Mouse (Mus musculus): ENCODE data around the gene Dleu7. TPM values are rescaled to one million over a fixed set of nuclear protein-coding genes. Genes with fewer than 3 reads are reported as not detected.
A peak's percentile ranks its signal among the peaks of the same experiment; 100 is the strongest.

Dleu7 gene
- polyA plus RNA-seq, 1 experiment from 2014 or later: 20.4 TPM

DNA sequence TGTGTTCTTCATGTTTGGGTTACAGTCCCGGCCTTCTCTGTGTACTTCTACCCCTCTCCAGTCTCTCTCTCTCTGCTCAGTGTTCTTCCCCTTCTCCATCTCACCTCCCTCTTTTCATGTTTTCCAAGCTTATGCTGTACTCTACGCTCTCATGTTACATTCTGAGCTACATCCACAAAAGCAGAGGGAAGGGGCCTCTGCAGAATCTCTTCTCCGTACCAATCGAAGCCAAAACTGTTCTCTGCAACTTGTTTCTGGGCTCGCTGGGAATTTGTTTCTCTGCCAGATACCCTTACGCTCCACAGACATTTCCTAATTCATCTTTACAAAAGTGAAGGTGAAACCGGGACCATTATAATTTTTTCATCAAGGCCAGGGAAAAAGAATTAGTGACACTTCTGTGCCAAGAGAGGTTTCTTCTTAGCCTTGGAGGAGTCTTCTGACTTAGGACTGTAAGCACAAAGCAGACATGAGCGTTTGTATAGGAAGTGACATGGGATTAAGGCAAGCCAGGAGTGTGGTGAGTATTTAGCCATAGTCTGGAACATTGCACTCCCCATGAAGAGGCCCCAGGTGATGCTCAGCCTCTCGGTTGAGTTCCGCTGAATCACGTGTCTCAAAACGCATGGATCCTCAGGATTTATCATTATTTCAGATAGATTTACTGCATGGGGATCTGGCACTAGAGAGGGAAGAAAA is 22.0 kb downstream of the Dleu7 start:
- H3K9ac ChIP-seq: no peak overlapping the region
- 86% methylated on average over 12 of the region's 12 CpGs for WGBS
- H3K27me3 ChIP-seq: no peaks in the 10 kb centered on the region
- no peak overlapping the region for H3K4me2 ChIP-seq
- no peak overlapping the region for H3K27ac ChIP-seq
- H3K9me3 ChIP-seq (replicated peaks): no peaks in the 10 kb centered on the region
- ATAC-seq: no peak
- no peaks in the 10 kb centered on the region for H3K4me1 ChIP-seq
- H3K4me3 ChIP-seq: no peak overlapping the region
- H3K36me3 ChIP-seq (ENCODE audit: poor library complexity, severe bottlenecking): no peaks in the 10 kb centered on the region

DNA sequence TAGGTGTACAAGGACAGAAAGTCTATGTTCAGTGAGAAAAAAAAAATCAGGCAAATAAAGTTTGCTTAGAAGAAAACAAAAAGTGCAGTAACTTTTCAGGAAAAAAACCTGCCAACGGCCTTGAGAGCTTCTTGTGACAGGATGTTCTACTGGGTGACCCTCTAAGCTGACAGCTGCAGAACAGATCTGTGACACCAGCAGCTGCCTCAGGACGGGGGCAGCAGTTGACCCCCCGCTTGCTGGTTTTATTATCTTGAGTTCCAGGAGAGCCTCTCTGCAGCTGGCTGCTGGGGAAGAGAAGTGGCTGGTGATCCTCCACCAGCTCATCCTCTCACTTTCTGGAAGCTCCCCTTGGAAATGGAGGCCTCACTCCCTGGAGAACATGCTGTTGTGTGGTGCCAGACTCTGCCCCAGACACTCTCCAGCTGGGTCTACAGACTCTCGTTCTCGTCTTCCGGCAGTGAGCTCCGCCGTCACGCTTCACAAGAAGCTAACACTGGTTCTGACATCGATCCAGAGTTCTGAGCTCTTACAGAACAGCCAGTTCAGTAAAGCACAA is 33.8 kb downstream of the Dleu7 start:
- Histone ChIP-seq H3K9ac (no peak overlapping the region), H3K36me3 (ENCODE audit: poor library complexity, severe bottlenecking) (no peaks in the 10 kb centered on the region), H3K9me3 (replicated peaks) (no peaks in the 10 kb centered on the region), H3K4me3 (no peak overlapping the region), H3K4me2 (no peak overlapping the region), H3K27me3 (no peaks in the 10 kb centered on the region), H3K27ac (no peak overlapping the region), H3K4me1 (no peaks in the 10 kb centered on the region)
- WGBS: 76% methylated on average over 10 of the region's 10 CpGs
- ATAC-seq: no peak

DNA sequence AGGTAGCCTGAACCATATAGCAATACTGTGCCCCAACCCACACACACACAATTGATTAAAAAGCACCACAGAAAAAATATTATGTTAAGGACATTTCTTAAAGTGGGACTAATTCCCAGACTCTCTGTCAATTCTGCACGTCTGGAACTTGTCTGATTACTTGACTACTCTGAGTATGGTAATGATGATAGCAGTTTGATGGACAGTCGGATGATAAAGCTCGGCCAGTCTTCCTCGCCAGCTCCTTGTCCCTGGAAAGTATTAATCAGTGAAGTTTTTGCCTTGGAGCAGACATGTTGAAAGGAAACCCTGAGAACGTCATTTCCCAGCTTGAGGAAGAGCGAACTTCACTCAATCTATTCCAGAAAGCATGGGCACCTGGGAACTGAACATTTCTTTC is 34.7 kb downstream of the Dleu7 start:
- no peak overlapping the region for H3K27ac ChIP-seq
- no peaks in the 10 kb centered on the region for H3K9me3 ChIP-seq (replicated peaks)
- H3K27me3 ChIP-seq: no peaks in the 10 kb centered on the region
- no peak for ATAC-seq
- no peak overlapping the region for H3K4me3 ChIP-seq
- H3K9ac ChIP-seq: no peak overlapping the region
- no peaks in the 10 kb centered on the region for H3K4me1 ChIP-seq
- no peak overlapping the region for H3K4me2 ChIP-seq
- H3K36me3 ChIP-seq (ENCODE audit: poor library complexity, severe bottlenecking): no peaks in the 10 kb centered on the region
- WGBS: 63% methylated on average over 6 of the region's 6 CpGs

DNA sequence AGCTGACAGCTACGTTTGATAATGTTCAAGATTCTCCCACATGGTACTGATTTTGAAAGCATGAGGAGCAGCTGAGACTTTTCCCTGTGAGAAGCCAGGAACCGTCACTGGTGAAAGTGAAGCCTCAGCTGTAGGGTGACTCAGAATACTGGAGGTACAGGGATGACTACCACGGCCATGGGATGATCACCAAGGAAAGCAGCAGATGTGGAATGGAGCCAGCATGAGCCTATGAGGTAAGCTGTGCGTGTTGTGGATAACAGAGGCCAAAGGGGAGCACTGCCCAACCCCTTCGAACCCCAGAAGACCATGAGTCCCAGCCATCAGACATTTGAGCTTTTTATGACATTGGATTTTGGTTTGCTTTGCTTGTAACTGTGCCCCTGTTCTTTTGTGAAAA is 36.8 kb downstream of the Dleu7 start:
- peaks cover 6% of the 10 kb centered on the region; the same call in 1 of the 2 replicates for H3K4me1 ChIP-seq
- no peaks in the 10 kb centered on the region for H3K36me3 ChIP-seq (ENCODE audit: poor library complexity, severe bottlenecking)
- no peak overlapping the region for H3K9ac ChIP-seq
- 89% methylated on average over 5 of the region's 5 CpGs for WGBS
- no peak for ATAC-seq
- H3K27ac ChIP-seq: no peak overlapping the region
- H3K4me3 ChIP-seq: no peak overlapping the region
- no peaks in the 10 kb centered on the region for H3K9me3 ChIP-seq (replicated peaks)
- no peaks in the 10 kb centered on the region for H3K27me3 ChIP-seq
- H3K4me2 ChIP-seq: no peak overlapping the region

DNA sequence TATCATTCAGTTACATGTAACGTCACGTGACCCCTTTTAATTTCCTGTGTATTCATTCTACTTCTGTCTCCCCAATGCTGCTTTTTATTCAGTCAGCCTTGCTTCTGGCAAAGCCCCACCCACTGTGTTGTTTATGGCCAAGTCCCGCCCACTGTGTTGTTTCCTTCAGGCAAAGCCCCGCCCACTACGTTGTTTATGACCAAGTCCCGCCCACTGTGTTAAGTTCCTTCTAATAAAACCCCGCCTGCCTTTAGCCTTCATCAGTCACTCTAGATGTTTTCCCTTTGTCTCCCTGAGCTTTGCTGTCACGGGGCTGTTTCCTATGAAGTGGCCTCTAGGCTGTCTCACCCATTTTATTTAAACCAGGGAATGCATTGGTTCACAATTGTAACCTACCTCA is 38.5 kb downstream of the Dleu7 start:
- Histone ChIP-seq H3K4me2 (no peak overlapping the region), H3K4me1 (peaks cover 6% of the 10 kb centered on the region; the same call in 1 of the 2 replicates), H3K4me3 (no peak overlapping the region), H3K9ac (no peak overlapping the region), H3K27ac (no peak overlapping the region), H3K27me3 (no peaks in the 10 kb centered on the region), H3K36me3 (ENCODE audit: poor library complexity, severe bottlenecking) (no peaks in the 10 kb centered on the region), H3K9me3 (replicated peaks) (no peaks in the 10 kb centered on the region)
- no peak for ATAC-seq
- WGBS: 65% methylated on average over 8 of the region's 8 CpGs

- 6% methylated on average over 4 of the region's 4 CpGs for WGBS
- ATAC-seq: peak; percentile 87
Measured at GRCm38 (mm10) chr14:62251999-62252398, 40.8 kb downstream of the Dleu7 start.

GRCm38 (mm10) chr14:62250046-62250445 is 42.8 kb downstream of the Dleu7 start:
- Histone ChIP-seq H3K27me3 (no peaks in the 10 kb centered on the region), H3K36me3 (ENCODE audit: poor library complexity, severe bottlenecking) (no peaks in the 10 kb centered on the region), H3K4me1 (peaks cover 6% of the 10 kb centered on the region; the same call in 1 of the 2 replicates), H3K4me2 (no peak overlapping the region), H3K9me3 (replicated peaks) (no peaks in the 10 kb centered on the region), H3K27ac (no peak overlapping the region), H3K4me3 (no peak overlapping the region), H3K9ac (no peak overlapping the region)
- WGBS: 67% methylated on average over 3 of the region's 3 CpGs
- ATAC-seq: no peak

More at GRCm38 (mm10) chr14:62251999-62252398, 40.8 kb downstream of the Dleu7 start:
- Histone ChIP-seq H3K9me3 (replicated peaks) (no peaks in the 10 kb centered on the region), H3K27me3 (no peaks in the 10 kb centered on the region), H3K36me3 (ENCODE audit: poor library complexity, severe bottlenecking) (no peaks in the 10 kb centered on the region), H3K4me1 (peaks cover 6% of the 10 kb centered on the region; the same call in 1 of the 2 replicates), H3K27ac (no peak overlapping the region), H3K9ac (no peak overlapping the region), H3K4me2 (no peak overlapping the region), H3K4me3 (no peak overlapping the region)

- Histone ChIP-seq H3K9ac (no peak overlapping the region), H3K9me3 (replicated peaks) (no peaks in the 10 kb centered on the region), H3K4me3 (no peak overlapping the region), H3K27me3 (no peaks in the 10 kb centered on the region), H3K36me3 (ENCODE audit: poor library complexity, severe bottlenecking) (no peaks in the 10 kb centered on the region), H3K4me1 (peaks cover 6% of the 10 kb centered on the region; the same call in 1 of the 2 replicates), H3K4me2 (no peak overlapping the region), H3K27ac (no peak overlapping the region)
- ATAC-seq: no peak
- WGBS: 94% methylated on average over 2 of the region's 2 CpGs
Measured at GRCm38 (mm10) chr14:62249251-62249650, 43.6 kb downstream of the Dleu7 start.

DNA sequence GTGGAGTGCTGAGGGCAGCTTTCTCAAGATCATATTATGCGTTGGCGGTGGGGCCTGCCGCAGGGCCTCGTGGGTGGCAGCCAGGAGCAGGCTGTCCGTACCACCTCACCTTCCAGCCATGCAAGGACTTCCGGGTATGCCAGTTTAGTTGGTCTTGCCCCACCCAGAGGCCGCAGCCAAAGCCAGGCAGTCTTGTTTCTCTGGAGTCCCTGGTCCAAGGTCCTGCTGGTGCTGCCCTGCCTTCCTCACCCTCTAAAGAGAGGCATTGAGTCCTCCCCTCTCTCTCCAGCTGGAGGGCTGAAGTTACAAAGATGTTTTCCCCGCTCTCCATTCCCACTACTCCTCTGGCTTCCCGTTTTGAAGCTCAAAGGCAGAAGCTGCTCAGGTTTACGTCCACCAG is 44.1 kb downstream of the Dleu7 start:
- ATAC-seq: no peak
- WGBS: 87% methylated on average over 10 of the region's 10 CpGs

DNA sequence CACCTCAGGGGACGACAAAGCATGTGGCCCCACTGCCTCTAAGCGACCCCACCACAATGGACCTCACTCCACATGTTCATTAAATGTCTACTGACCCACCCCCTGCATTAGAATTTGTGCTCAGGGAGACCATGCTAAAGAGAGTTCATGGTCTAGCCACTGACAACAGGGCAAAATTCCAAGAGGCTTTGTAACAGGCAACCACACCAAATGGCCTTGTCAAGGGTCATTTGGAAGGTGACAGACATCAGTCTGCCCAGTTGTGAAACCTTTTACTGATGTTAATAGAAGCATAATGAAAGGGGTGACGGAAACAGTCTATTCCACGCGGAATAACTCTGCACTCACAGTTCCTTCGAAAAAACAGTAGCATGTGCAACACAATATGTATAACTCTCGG is 44.5 kb downstream of the Dleu7 start:
- no peaks in the 10 kb centered on the region for H3K9me3 ChIP-seq (replicated peaks)
- 75% methylated on average over 7 of the region's 7 CpGs for WGBS
- no peak overlapping the region for H3K4me2 ChIP-seq
- H3K9ac ChIP-seq: no peak overlapping the region
- no peak for ATAC-seq
- no peaks in the 10 kb centered on the region for H3K27me3 ChIP-seq
- no peaks in the 10 kb centered on the region for H3K36me3 ChIP-seq (ENCODE audit: poor library complexity, severe bottlenecking)
- no peak overlapping the region for H3K27ac ChIP-seq
- H3K4me3 ChIP-seq: no peak overlapping the region
- H3K4me1 ChIP-seq: peaks cover 6% of the 10 kb centered on the region; the same call in 1 of the 2 replicates

More for the DNA sequence above, 44.1 kb downstream of the Dleu7 start:
- no peaks in the 10 kb centered on the region for H3K9me3 ChIP-seq (replicated peaks)
- H3K4me3 ChIP-seq: no peak overlapping the region
- H3K4me2 ChIP-seq: no peak overlapping the region
- no peak overlapping the region for H3K9ac ChIP-seq
- peaks cover 6% of the 10 kb centered on the region; the same call in 1 of the 2 replicates for H3K4me1 ChIP-seq
- no peaks in the 10 kb centered on the region for H3K27me3 ChIP-seq
- H3K27ac ChIP-seq: no peak overlapping the region
- H3K36me3 ChIP-seq (ENCODE audit: poor library complexity, severe bottlenecking): no peaks in the 10 kb centered on the region

DNA sequence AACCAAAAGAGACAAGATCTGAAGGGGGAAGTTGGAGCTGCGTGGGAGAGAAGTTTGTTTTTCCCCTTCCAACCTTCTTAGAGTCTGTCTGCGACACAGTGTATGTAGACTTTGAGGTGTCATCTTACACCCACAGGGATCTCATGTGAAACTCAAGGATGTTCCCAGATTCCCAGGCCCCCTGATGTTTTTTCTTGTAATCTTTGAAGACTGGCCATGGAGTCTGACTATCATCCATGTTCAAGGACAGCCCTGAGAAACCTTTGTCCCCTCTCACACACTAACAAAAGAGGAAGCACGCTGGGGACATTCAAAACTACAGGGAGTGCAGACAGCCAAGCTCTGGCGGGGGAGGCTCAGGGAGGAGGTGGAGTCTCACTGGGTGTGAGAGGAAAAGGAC is 47.3 kb downstream of the Dleu7 start:
- Histone ChIP-seq H3K27ac (no peak overlapping the region), H3K4me1 (no peaks in the 10 kb centered on the region; the same call in 1 of the 2 replicates), H3K4me2 (no peak overlapping the region), H3K36me3 (ENCODE audit: poor library complexity, severe bottlenecking) (no peaks in the 10 kb centered on the region), H3K9me3 (replicated peaks) (no peaks in the 10 kb centered on the region), H3K27me3 (no peaks in the 10 kb centered on the region), H3K9ac (no peak overlapping the region), H3K4me3 (no peak overlapping the region)
- 23% methylated on average over 4 of the region's 4 CpGs for WGBS
- no peak for ATAC-seq

- no peak overlapping the region for H3K27ac ChIP-seq
- 79% methylated on average over 2 of the region's 2 CpGs for WGBS
- H3K4me2 ChIP-seq: no peak overlapping the region
- no peak overlapping the region for H3K9ac ChIP-seq
- H3K27me3 ChIP-seq: no peaks in the 10 kb centered on the region
- ATAC-seq: no peak
- no peaks in the 10 kb centered on the region; the same call in 1 of the 2 replicates for H3K4me1 ChIP-seq
- no peaks in the 10 kb centered on the region for H3K9me3 ChIP-seq (replicated peaks)
- H3K36me3 ChIP-seq (ENCODE audit: poor library complexity, severe bottlenecking): no peaks in the 10 kb centered on the region
- no peak overlapping the region for H3K4me3 ChIP-seq
Measured at GRCm38 (mm10) chr14:62243530-62243929, 49.3 kb downstream of the Dleu7 start.
